Mouse (Mus musculus) heart, embryonic 16.5 days (tissue): ENCODE results near the gene Itga1. TPM values are rescaled to one million over a fixed set of nuclear protein-coding genes. Genes with fewer than 3 reads are reported as not detected.
A peak's percentile ranks its signal among the peaks of the same experiment; 100 is the strongest.

ENCODE experiments used
- ATAC-seq: fragments of 200-750 bp; cut with Nextera tagmentation; replicated peaks from 2 replicates; pipeline ENCODE4 v1.8.0; 2017; ENCODE audit warnings: moderate number of reproducible peaks; ENCODE audit not compliant: insufficient read depth, low FRiP score; ENCODE audit errors: extremely low read depth
- H3K27ac ChIP-seq: fragments of 300-500 bp; sonication (generic); 2 replicates; pipeline ENCODE4 v1.5.1; 2014; ENCODE audit warnings: mild to moderate bottlenecking, low read length, control low read depth, moderate library complexity
- H3K27me3 ChIP-seq: fragments of 300-500 bp; sonication (generic); 2 replicates; pipeline ENCODE4 v1.6.1; 2014; ENCODE audit warnings: low read length, mixed read lengths; ENCODE audit not compliant: control insufficient read depth, insufficient read depth
- H3K36me3 ChIP-seq: fragments of 300-500 bp; sonication (generic); 2 replicates; pipeline ENCODE4 v1.6.1; 2014; ENCODE audit not compliant: control insufficient read depth, insufficient read depth
- H3K4me1 ChIP-seq: fragments of 300-500 bp; sonication (generic); 2 replicates; pipeline ENCODE4 v1.6.1; 2014; ENCODE audit warnings: low read length, mixed read lengths; ENCODE audit not compliant: control insufficient read depth, insufficient read depth
- H3K4me2 ChIP-seq: fragments of 300-500 bp; sonication (generic); 2 replicates; pipeline ENCODE4 v1.6.1; 2014; ENCODE audit warnings: low read depth, mild to moderate bottlenecking, control low read depth, low read length
- H3K4me3 ChIP-seq: fragments of 300-500 bp; sonication (generic); 2 replicates; pipeline ENCODE4 v1.5.1; 2014; ENCODE audit warnings: mild to moderate bottlenecking, control low read depth, low read length
- H3K9ac ChIP-seq: fragments of 300-500 bp; sonication (generic); 2 replicates; pipeline ENCODE4 v1.6.1; 2014; ENCODE audit warnings: low read length, control low read depth
- H3K9me3 ChIP-seq: fragments of 300-500 bp; sonication (generic); replicated peaks from 2 replicates; pipeline ENCODE4 v1.6.1; 2016; ENCODE audit warnings: low read length; ENCODE audit not compliant: control insufficient read depth
- WGBS: fragments of 180-500 bp; shearing (Covaris S2); extraction: QIAGEN DNeasy Blood & Tissue Kit; methylation state at CpG from one replicate; pipeline ENCODE4 v1.1.7; 2014; 5-methylcytosine and 5-hydroxymethylcytosine counted together
- polyA plus RNA-seq: library from polyadenylated mRNA; unstranded; fragments of >200 nt; fragmentation: Nextera tagmentation; extraction: Ambion mirVana; gene quantifications from 2 replicates; pipeline ENCODE4 v1.2.1, GENCODE M21; 2015

The Itga1 gene
- polyA plus RNA-seq, 1 experiment from 2014 or later, result 26.3 TPM

DNA sequence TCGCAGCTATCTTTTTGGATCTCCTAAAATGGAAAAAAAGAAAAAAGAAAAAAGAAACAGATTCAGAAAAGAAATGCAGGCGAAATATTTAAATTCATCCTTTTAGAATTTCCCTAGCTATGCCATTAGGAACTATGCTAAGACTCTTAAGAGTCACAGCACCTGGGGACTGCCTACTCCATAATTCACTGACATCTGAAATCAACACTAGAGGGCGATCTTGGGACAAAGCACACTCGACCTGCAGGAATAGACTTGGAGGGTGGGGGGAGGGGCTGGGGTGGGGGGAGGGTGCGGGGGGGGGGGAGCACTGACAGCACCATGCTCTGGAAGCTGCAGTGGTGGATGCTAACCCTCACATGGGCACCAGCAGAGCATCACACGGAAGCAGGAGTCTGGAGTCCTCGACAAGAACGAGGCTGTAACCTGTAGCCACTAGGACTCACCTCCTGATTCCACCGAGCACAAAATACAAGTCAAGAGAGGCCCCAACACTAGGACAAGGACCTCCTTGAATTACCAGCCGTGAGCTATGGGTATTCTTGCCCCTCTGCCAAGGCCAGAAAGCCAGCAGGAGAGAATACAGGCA lies 120.8 kb downstream of the Itga1 start:
- 41% methylated on average over 10 of the region's 10 CpGs for WGBS
- H3K27me3 ChIP-seq, result no peaks in the 10 kb centered on the region
- no peak overlapping the region for H3K9ac ChIP-seq
- no peak overlapping the region for H3K27ac ChIP-seq
- H3K4me2 ChIP-seq, result no peak overlapping the region
- ATAC-seq, result no peak
- H3K4me1 ChIP-seq, result no peaks in the 10 kb centered on the region
- no peaks in the 10 kb centered on the region for H3K9me3 ChIP-seq
- peaks cover 13% of the 10 kb centered on the region; the same call in 1 of the 2 replicates for H3K36me3 ChIP-seq
- H3K4me3 ChIP-seq, result no peak overlapping the region

- Histone ChIP-seq H3K27me3 (no peaks in the 10 kb centered on the region), H3K4me1 (no peaks in the 10 kb centered on the region), H3K36me3 (peaks cover 12% of the 10 kb centered on the region), H3K27ac (no peak overlapping the region), H3K4me2 (no peak overlapping the region), H3K4me3 (no peak overlapping the region), H3K9ac (no peak overlapping the region), H3K9me3 (no peaks in the 10 kb centered on the region)
- WGBS, result 67% methylated on average over 6 of the region's 6 CpGs
- ATAC-seq, result no peak
Measured at GRCm38 (mm10) chr13:114974484-114975042, 127.2 kb downstream of the Itga1 start.

DNA sequence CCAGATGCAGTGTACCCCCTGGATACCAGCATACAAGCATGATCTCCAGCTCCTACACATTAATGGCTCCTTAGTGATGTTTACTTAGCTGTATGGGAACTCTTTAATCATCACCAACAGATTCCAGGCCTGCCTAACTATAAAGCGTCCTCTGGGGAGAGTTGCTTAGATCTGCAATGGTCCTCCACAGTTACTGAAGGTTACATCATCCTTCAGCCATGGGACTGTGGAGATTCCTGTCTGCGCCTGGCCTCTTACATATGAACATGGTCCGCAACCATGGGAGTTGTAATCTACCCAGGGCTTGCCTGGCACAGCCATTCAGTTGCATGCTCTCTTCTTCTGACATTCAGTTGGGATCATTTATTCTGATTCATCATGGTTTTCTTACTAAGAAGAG lies 129.9 kb downstream of the Itga1 start:
- H3K36me3 ChIP-seq, result peaks cover 16% of the 10 kb centered on the region
- H3K9me3 ChIP-seq, result no peaks in the 10 kb centered on the region
- H3K4me2 ChIP-seq, result no peak overlapping the region
- ATAC-seq, result no peak
- WGBS, result 70% methylated on average over 3 of the region's 3 CpGs
- H3K27ac ChIP-seq, result no peak overlapping the region
- H3K9ac ChIP-seq, result no peak overlapping the region
- H3K4me3 ChIP-seq, result no peak overlapping the region
- no peaks in the 10 kb centered on the region for H3K27me3 ChIP-seq
- no peaks in the 10 kb centered on the region for H3K4me1 ChIP-seq

- H3K36me3 ChIP-seq, result peaks cover 26% of the 10 kb centered on the region
- no peak overlapping the region for H3K9ac ChIP-seq
- no peaks in the 10 kb centered on the region for H3K4me1 ChIP-seq
- peak; percentile 83 for ATAC-seq
- no peak overlapping the region for H3K27ac ChIP-seq
- H3K27me3 ChIP-seq, result no peaks in the 10 kb centered on the region
- no peaks in the 10 kb centered on the region for H3K9me3 ChIP-seq
- 30% methylated on average over 2 of the region's 2 CpGs for WGBS
- H3K4me3 ChIP-seq, result no peak overlapping the region
- H3K4me2 ChIP-seq, result no peak overlapping the region
Measured at GRCm38 (mm10) chr13:114964233-114964632, 137.5 kb downstream of the Itga1 start.

DNA sequence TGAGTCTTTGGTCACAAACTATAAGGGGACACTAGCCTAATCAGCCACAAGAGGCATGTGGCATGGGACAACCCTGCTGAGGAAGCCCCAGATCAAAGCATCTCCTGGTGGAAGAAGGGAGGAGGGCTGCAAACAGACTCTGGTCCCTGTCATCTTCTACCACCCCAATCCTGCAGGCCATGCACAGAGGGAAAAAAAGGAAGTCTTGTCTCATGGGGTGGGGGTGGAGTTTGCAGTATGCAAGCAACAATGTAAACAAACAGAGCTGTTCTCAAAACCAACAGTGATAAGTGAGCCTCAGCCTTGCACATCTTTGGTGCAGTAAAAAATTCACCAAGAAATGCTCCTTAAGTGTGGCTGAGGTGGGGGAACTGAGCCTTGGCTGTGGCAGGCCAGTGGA lies 147.2 kb downstream of the Itga1 start:
- ATAC-seq, result no peak
- H3K27ac ChIP-seq, result no peak overlapping the region
- H3K4me2 ChIP-seq, result no peak overlapping the region
- no peaks in the 10 kb centered on the region for H3K27me3 ChIP-seq
- H3K9me3 ChIP-seq, result no peaks in the 10 kb centered on the region
- H3K36me3 ChIP-seq, result peaks cover 12% of the 10 kb centered on the region; the same call in 1 of the 2 replicates
- H3K4me1 ChIP-seq, result no peaks in the 10 kb centered on the region
- H3K4me3 ChIP-seq, result no peak overlapping the region
- no peak overlapping the region for H3K9ac ChIP-seq

DNA sequence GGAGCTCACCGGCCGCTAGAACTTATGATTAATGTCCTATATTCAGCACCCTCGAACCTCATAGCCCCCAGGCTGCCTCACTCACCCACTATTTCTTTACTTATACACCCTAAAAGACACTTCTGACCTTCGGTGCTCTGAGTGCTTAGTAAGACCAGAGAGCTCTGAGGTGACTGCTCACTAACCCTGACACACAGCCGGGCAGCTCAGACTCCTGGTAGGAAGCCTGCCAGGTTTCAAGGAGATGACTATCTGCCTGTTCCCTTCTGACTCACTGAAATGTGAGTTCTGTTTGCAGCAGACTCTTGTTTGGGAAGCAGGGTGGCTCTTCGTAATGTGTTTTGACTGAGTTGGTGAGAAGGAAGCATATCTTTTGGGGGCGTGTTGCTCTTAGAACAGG lies 168.2 kb downstream of the Itga1 start:
- H3K9me3 ChIP-seq, result no peaks in the 10 kb centered on the region
- H3K4me1 ChIP-seq, result peaks cover 8% of the 10 kb centered on the region
- H3K9ac ChIP-seq, result no peak overlapping the region
- H3K36me3 ChIP-seq, result no peaks in the 10 kb centered on the region
- H3K4me2 ChIP-seq, result no peak overlapping the region
- no peaks in the 10 kb centered on the region for H3K27me3 ChIP-seq
- 64% methylated on average over 7 of the region's 7 CpGs for WGBS
- no peak overlapping the region for H3K4me3 ChIP-seq
- H3K27ac ChIP-seq, result no peak overlapping the region
- no peak for ATAC-seq

GRCm38 (mm10) chr13:114931775-114932294 lies 169.9 kb downstream of the Itga1 start, which contains the start of gene Itga2:
Itga2 (minus strand) TSS chr13:114932100.
- ATAC-seq, result peak; percentile 80
- H3K4me2 ChIP-seq, result peak within 1 kb of the TSS; percentile 83
- peak within 1 kb of the TSS; percentile 50 for H3K27ac ChIP-seq
- peaks cover 8% of the 10 kb centered on the region for H3K4me1 ChIP-seq
- H3K9me3 ChIP-seq, result no peaks in the 10 kb centered on the region
- H3K36me3 ChIP-seq, result no peaks in the 10 kb centered on the region
- peak within 1 kb of the TSS; percentile 64 for H3K4me3 ChIP-seq
- WGBS, result under 1% methylated on average over 28 of the region's 28 CpGs
- peak within 1 kb of the TSS; percentile 50 for H3K9ac ChIP-seq
- no peaks in the 10 kb centered on the region for H3K27me3 ChIP-seq

DNA sequence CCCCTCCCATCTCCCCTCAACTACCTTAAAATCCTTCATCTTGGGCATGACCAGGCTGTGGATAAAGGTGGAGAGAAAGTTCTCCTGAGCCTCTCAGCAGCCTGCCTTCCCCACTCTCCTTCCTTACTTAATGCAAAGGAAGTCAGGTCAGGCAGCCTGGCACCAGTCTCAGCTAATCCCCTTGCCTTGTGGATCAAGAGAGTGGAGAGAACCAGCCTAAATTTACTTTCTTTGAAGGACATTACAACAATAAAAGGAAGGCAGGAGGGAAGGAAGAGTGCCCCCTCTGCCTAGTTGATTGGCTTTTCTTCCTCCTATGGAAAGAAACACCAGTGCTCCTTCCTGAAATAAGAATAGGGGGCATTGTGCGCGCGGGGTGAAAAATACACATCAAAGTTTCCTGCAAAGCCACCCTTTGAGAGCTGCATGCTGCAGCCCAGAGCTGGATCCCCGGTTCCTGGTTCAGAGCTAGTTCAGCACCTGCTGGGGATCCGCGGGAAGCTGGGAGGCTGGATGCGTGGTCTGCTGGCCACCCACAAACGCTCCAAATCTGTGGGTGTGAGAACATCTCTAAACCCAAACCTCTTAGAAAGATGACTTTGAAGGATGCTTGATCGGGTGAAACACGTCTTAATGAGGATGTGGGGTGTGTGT lies 170.6 kb downstream of the Itga1 start:
- H3K27ac ChIP-seq, result peak overlapping the region; percentile 50
- peak overlapping the region; percentile 50 for H3K9ac ChIP-seq
- WGBS, result 3% methylated on average over 10 of the region's 10 CpGs
- no peaks in the 10 kb centered on the region for H3K9me3 ChIP-seq
- no peaks in the 10 kb centered on the region for H3K27me3 ChIP-seq
- H3K4me2 ChIP-seq, result peak overlapping the region; percentile 83
- peak overlapping the region; percentile 64 for H3K4me3 ChIP-seq
- no peaks in the 10 kb centered on the region for H3K36me3 ChIP-seq
- peaks cover 8% of the 10 kb centered on the region for H3K4me1 ChIP-seq
- peak; percentile 42; the same call in 1 of the 2 replicates for ATAC-seq

DNA sequence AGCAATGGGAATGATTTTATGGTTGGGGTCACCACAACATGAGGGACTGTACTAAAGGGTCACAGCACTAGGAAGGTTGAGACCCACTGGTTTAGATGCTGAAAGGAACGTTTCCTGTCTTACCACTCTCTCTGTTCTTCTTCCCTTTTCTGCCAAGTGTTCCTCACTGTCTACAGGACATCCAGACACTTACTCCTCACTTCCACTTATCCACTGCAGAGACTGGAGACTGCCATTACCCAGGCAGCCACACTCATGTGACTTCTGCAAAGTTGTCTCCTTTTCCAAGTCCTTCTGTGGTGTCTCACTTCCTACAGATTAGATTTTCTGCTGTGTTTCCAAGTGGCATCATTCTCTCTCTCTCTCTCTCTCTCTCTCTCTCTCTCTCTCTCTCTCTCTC lies 177.0 kb downstream of the Itga1 start:
- ATAC-seq, result no peak
- H3K27ac ChIP-seq, result no peak overlapping the region
- H3K9me3 ChIP-seq, result no peaks in the 10 kb centered on the region; the same call in 1 of the 2 replicates
- H3K36me3 ChIP-seq, result no peaks in the 10 kb centered on the region
- no peak overlapping the region for H3K9ac ChIP-seq
- no peaks in the 10 kb centered on the region for H3K27me3 ChIP-seq
- H3K4me1 ChIP-seq, result peaks cover 3% of the 10 kb centered on the region; the same call in 1 of the 2 replicates
- no peak overlapping the region for H3K4me3 ChIP-seq
- WGBS, result 79% methylated on average over 1 of the region's 1 CpGs
- no peak overlapping the region for H3K4me2 ChIP-seq
